Mouse (Mus musculus) frontal cortex, adult (tissue): ENCODE measurements around the gene Esf1.
"Not testable (repeated sequence)": the region's sequence is repeated elsewhere in the genome, so short reads cannot be mapped to it uniquely, and the experiment has no call there.

Experiments used
- ATAC-seq: cut with Nextera tagmentation; 2 replicates; pipeline ENCODE4 v1.9.2; 2017; ENCODE audit warnings: mild to moderate bottlenecking, moderate library complexity, mixed read lengths; ENCODE audit not compliant: low TSS enrichment

Gene Esf1

GRCm38 (mm10) chr2:140170127-140170802 lies at the start of gene Esf1, which contains the start of gene Ndufaf5:
Gene Esf1, minus strand, starts transcription at chr2:140170564.
Gene Ndufaf5, plus strand, starts transcription at chr2:140170649.
- ATAC-seq: peak; percentile 94

DNA sequence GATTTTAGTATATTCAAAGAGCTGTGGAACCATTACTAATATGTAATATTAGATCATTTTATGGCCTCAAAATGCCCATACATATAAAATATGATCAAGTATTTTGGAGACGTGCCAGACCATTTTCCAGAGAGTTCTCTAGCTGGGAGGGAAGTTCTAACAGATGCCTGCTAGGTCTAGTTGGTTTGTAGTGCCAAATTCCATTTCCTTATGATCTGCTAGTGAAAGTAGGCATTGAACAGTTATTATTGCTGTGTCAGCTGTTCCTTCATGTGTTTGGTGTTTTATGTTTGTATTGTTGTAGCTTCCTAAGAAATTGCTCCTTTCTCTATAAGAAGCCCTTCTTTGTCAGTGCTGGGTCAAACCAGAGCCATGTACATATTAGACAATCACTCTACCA lies 45.6 kb upstream of the Esf1 start:
- ATAC-seq: no peak

GRCm38 (mm10) chr2:140215415-140215814 lies 45.1 kb upstream of the Esf1 start:
- no peak for ATAC-seq

DNA sequence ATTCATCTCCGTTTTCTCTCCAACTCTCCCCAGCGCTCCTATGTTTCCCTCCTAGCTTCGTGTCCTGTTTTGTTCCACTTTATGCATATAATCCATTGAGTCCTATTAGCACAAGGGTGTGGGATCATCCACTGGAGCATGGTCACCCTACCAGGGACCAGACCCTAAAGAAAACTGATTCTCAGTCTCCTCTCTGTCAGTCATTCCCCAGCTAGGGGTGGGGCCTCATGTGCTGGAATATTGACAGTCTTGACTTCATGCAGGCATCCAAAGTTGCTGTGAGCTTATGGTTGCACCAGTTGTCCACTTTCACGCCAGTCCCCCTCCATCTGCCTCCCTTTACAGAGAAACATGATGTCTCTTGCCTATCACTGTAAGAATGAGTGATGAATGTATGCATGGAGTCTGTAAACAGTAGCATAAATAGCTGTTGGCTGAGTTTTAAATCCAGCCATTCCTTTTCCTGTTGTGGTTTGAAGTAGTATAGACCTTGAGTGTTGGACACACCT lies 44.2 kb upstream of the Esf1 start:
- no peak for ATAC-seq

DNA sequence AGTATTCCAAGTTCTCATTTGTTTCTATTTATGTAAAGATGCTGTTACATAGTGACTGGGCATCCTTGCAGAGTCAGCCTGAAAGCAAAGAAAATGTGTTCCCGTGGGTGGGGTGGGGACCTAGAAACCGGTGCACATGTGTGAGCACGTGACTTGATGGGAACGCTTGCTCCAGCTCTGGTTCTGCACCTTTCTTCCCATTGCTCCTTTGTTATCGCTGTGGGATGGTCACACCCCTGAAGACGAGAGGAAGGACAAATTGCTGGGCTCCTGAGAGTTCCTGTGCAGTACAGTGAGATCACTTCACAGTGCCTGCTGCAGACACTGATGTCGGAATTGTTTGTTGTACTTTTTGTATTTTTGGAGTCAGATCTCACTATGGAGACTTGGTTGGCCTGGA lies 33.4 kb upstream of the Esf1 start:
- no peak for ATAC-seq

- peak; percentile 64 for ATAC-seq
Observed at GRCm38 (mm10) chr2:140202573-140202972, 32.2 kb upstream of the Esf1 start.

DNA sequence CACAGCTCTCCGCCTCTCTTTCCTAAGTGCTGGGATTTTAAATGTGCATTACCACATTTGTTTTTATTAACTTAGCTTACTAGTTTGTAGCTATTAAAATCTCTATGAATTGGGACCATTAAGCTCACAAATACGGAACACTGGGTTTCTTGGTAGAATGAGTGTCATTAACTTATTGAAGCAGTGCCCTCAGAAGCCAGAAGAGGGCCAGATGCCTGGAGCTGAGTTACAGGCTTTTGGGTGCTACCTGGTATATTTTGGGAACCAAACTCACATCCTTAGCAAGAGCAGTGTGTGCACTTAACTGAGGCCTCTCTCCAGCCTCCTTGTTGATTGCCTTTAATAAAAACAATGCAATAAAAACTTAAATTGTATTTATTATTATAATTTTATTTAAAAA lies 30.3 kb upstream of the Esf1 start:
- ATAC-seq: no peak

DNA sequence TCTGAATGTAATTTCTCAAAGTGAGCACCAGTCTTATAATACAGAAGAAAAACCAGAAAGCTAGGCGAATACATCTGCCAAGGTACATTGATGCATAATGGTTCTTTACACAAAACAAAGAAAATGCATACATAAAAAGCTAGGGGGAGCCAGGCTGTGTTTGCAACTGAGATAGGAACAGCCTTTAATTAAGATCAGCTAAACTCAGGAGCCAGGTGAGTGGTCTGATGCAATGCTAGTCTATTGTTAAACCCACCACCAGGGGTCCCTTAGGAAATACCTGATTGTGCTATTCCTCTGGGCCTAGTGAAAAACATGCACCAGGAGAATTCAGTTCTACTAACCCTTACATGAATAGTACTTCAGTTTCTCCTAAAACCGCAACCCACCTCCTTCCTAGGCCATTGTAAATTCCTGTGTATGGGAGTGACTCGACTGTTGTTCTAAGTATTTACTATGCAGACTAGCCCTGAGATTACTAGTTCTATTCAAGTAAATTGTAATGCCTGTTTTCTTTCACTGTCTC lies 15.4 kb upstream of the Esf1 start:
- ATAC-seq: not testable (repeated sequence)

DNA sequence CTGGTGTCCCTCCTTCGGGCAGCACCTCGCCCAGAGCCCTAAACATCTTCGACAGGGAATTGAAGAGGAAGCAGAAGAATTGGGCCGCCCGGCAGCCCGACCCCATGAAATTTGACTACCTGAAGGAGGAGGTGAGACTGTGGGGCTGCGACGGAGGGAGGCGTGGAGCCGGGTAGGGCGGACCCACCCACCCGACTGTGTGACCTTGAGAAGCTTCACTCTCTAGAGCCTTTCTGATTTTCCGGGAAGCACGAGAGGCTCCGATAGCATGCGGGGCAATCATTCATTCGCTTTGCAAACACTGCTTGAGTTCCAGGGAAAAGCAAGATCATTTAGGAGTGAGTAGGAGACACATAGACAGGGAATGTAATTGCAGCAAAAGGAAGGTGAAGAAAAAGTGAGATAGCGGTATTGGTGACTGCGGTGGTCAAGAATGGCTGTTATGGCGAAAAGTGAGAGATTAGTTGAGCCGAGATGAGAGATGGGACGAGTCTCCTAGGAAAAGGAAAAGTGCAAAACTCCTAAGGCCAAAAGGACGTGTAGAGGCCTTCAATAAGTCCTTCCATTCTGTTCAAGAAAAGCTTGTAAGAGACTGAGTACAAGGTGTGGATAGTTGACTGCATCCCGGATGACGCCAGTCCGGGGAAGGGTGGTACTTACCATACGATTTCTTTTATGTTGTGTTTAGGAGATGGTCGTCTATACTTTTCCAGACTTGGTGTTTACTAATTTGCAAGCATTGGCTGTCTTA lies 614 bp upstream of the Esf1 start:
- ATAC-seq: peak; percentile 76

- ATAC-seq: no peak
Observed at GRCm38 (mm10) chr2:140169057-140169456, 1.3 kb downstream of the Esf1 start.

DNA sequence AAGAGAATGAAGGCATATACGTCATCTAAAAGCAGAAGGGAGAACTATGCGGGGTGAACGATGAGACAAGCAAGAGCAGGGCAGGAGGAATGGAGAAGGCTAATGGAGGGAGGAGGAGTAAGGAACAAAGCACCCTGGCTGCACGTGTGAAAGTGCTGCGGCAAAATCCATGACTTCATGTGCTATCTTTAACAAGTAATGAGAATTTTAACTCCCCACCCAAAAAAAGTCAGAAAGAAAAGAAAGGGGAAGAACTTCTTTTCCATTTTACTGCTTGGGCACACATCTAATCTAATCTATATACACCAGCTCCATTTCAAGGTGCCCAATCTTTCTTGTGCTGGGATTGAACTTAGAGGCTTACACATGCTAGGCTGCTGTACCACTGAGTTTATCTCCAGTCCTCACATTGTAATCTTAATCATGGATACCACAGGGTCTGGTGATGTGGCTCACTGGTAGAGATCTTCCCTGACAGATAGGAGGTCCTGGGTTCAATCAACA lies 7.0 kb downstream of the Esf1 start:
- no peak for ATAC-seq

GRCm38 (mm10) chr2:140159186-140159730 lies 11.1 kb downstream of the Esf1 start:
- ATAC-seq: no peak

- ATAC-seq: not testable (repeated sequence)
Observed at GRCm38 (mm10) chr2:140151743-140152142, 18.6 kb downstream of the Esf1 start, which contains the start of gene Gm17374. Gene Gm17374, plus strand, starts transcription at chr2:140152043.

DNA sequence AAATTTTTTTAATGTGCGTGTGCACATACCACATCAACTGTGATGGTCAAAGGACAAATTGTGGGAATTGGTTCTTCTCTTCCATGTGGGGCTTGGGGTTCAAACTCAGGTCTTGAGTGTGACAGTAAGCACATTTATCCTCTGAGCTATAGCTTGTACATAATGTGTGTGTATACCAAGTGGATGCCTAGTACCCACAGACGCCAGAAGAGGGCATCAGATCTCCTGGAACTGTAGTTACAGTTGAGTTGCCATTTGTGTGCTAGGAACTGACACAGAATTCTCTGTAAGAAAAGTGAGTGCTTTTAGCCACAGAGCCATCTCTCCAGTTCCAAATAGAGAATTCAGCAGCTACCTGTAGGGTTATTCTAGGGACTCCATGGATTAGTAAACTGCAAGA lies 44.8 kb downstream of the Esf1 start:
- ATAC-seq: no peak

DNA sequence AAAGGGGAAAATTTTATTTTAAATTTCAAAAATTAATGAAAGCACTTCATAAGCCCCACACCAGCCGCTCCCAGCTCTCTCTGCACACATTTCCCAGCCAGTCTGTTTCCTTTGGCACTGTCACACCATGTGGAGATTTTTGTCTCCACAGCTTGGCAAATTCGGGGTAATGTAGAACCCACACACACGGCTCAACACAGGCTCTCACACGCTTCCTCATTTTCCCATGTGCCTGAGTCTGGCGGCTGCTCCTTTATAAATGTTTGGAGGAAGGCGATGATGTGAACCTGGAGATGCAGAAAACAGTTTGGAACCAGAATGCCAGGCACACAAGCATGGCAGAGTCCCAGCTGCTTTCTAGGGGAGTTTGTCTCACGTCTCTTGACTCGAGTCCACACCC lies 56.5 kb downstream of the Esf1 start:
- peak; percentile 99 for ATAC-seq

DNA sequence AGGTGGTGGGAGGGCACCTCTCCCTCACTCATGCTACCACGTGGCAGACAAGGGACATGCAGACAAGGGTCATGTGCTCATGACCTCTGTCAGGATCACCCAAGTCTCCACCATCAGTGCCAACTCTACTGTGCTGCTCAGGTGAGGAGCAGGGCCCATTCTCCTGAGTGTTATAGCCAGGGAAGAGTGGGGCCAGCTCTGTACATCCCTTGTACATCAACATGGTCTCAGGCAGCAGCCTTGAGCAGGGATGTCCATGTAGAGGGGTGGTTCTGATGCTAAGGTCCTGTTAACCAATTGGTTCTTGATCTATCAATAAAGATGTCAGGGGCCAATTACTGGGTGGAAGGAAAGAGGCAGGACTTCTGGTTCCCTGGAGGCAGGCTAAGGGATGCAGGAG lies 61.4 kb downstream of the Esf1 start:
- ATAC-seq: no peak

GRCm38 (mm10) chr2:140107641-140108040 lies 62.7 kb downstream of the Esf1 start:
- no peak for ATAC-seq

GRCm38 (mm10) chr2:140104951-140105350 lies 65.4 kb downstream of the Esf1 start:
- ATAC-seq: no peak; the same call in 1 of the 2 replicates

- no peak for ATAC-seq
Observed at GRCm38 (mm10) chr2:140100551-140101474, 69.6 kb downstream of the Esf1 start.

DNA sequence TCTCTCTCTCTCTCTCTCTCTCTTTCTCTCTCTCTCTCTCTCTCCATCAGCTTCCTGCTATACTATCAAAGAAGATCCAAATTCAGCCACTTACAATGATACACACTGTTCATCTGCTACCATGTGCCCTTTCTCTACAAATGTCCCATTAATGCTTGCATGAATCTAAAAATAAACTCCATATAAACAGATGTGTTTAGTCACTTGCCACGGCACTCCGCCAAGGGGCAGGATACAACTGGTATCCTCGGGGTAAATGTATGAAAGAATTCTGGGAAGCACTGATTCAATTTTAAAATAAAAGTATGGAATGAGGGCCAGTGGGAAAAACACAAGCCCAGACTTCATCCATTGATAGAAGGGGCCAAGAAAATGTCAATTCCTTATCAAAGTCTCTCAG lies 70.4 kb downstream of the Esf1 start:
- ATAC-seq: no peak

DNA sequence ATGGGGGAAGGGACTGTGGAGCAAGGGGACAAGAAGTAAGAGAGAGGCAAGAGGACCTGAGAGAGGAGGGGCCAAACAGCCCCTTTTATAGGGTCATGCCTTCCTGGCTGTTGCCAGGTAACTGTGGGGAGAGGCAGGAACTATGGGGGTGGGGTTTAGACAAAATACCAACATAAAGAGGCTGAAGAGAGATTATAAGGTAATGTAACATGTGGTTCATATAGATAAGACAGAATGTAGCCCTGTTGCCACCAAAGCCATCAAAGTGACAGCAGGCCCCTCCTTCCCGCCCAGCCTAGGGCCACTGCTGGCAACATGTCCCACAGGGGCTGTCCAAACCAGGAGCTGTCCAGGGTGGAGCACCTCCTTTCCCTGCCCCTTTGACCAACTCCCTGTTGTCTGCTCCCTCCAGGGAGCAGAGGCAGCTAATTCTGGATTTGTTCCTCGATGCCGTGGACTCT lies 73.2 kb downstream of the Esf1 start:
- no peak for ATAC-seq
